Mouse (Mus musculus) T-helper 2 cell (primary cell): ENCODE data around the gene Gpr139.

Experiments
- in situ Hi-C: fragments of 300-600 bp; cut with MboI, MseI; formaldehyde crosslinking; loops from one replicate; pipeline ENCODE4 v1.15.1; 2025; ENCODE audit warnings: high pct_unique_total_duplicates

The Gpr139 gene

DNA sequence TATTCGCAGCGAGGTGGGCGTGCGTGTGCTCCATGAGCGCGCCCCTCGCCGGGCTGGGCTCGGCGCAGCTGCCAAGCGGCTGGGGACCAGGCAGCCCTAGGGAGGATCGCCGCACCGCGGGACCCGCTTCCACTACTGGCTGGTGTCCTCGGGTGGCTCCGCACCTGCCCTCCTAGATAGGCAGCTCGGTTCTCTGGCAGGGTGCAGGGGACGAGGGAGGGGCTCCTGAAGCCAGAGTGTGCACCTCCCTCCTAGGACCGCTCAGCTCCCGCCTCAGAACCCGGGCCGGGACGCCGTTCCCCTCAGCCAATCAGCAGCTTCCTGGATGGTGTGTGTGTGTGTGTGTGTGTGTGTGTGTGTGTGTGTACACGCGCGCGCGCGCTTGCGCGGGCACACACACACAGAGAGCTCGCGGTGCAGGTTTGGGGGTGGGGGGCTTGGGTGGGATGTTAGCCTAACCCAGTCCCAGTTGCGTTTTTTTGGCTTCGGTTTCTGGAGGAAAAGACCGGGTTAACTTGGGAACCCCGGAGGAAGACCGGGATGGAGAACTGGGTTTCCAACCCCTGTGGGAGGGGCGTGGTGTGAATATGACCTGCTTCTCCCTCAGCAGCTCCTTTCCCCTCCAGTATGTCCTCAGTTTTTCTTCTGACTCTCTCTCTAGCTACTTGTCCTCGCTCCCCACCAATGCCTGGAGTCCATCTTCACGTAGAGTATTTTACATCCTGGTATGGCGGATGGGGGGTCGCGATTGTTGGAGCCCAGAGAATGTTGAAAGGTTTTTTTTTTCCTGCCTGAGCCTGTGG, at the start of gene Gpr139:
Gene Gpr139 (minus strand): TSS at position 263 of the 803 bp plus-strand sequence.
- in situ Hi-C loops = loop anchor here (10.0 kb wide), 1 partner anchor 1270 kb away; no protein-coding TSS in a partner anchor

DNA sequence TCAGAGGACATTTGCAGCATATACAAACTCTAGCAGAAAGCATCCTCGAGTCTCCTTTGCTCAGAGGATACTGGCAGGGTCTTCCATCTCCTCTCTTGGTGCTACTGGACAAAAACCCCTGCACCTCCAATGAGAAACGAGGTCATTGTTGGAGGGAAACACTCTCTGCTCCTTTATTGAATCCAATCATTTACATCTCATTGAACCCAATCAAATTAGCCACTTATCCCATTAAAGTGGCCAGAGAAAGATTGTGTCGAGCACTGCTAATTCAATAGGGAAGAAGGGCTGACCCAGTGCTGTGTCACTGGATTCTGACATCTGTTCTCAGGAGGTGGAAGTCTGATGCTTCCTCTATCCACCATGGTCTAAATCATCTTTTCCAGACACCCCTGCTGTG, 46.6 kb upstream of the Gpr139 start:
- in situ Hi-C loops = no loop called here

DNA sequence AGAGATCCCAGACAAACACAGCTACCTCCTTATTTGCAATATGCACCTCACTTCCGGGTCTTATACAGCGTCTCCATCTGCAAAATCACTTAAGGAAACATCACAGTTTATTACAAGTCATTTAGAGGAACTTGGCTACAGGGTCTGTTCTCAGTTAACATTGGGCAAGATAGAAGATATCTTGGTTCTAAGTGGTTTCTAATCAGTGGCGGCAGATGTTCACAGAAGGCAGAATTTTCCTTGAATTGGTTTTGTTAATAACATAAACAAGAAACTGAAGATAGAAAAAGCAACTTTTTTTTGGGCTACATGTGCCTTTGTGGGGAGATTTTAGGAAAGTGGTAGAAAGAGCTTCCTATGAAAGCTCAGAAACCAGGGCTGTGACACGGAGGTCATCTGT, 38.3 kb upstream of the Gpr139 start:
- in situ Hi-C loops = no loop called here

- in situ Hi-C loops = no loop called here
Observed at GRCm38 (mm10) chr7:119219121-119219520, 34.7 kb upstream of the Gpr139 start.

- in situ Hi-C loops = no loop called here
Observed at GRCm38 (mm10) chr7:119207251-119207650, 22.8 kb upstream of the Gpr139 start.

DNA sequence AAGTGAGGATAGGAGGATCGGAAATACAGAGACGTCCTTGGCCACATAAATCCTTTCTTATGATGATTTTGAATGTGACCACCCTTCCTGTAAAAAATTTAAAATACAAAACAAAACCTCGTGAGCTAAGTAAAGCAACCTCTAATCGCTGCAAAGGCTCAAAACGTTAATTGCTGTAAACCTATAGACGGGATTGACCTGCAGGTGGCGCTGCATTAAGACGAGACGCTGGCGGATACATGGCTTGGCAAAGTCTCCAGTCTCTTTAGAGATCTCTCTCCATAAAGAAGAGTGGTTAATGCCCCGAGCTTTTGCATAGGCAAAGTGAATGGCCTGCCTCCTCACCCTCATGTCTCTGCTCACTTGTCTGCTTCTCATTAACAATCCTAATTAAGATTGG, 2.0 kb upstream of the Gpr139 start:
- in situ Hi-C loops = loop anchor here (10.0 kb wide), 1 partner anchor 1268 kb away; no protein-coding TSS in a partner anchor

- in situ Hi-C loops = loop anchor here (10.0 kb wide), 1 partner anchor 1269 kb away; no protein-coding TSS in a partner anchor
Observed at GRCm38 (mm10) chr7:119185181-119185940, 958 bp upstream of the Gpr139 start.

DNA sequence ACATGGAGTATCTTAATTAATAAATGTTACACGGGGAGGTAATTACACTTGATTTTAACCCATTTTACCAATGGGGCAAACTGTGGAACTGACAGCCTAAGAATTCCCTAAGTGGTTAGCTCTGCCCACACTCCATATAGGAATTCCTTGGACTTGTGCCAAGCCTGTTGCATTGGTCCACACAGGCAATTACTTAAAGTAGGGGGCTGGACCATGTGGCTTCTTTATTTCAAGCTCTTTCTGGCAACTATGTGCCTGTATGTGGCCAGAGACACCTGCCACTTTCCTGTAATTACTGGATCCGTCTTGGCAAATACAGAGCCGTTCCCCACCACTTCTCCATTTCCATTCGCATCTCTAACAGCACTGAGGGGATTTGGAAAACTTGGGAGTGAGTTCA, 3.4 kb downstream of the Gpr139 start:
- in situ Hi-C loops = loop anchor here (10.0 kb wide), 1 partner anchor 1274 kb away; no protein-coding TSS in a partner anchor

DNA sequence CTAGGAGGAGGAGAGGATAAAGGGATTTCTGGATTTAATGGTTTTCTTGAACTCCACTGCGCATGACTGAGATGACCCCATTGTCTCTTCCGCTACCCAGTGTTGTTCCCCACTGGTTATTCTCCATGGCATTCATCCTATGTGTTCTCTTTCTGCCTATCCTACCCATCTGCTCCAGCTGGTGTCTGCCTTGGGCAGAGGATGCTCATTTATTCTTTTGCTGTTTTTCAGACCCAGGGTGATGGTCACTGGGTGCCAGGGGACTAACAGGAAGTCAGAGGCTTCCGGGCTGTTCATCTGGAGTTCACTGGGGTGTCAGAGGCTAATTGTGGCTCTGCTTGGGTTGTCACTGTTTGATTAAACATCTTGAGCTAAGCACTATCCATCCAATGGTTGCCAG, 24.4 kb downstream of the Gpr139 start:
- in situ Hi-C loops = no loop called here

DNA sequence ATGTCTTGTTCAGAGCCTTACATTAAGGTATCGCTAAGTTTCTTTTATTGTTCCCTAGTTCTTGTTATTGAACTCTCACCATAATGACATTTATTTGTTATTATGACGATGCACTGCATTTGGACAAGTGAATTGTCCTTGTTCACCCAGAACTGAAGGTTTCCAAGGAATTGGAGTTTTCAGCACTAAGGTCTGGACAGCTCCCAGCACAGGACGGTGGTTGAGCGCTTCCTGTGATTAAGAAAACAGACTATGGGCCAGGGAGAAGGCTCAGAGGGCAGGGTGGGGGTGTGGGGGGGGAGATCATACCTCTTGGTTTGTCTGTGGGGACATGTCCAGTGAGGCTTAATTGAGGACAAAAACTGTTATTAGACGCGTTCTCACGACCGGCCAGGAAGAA, 72.6 kb downstream of the Gpr139 start:
- in situ Hi-C loops = no loop called here

DNA sequence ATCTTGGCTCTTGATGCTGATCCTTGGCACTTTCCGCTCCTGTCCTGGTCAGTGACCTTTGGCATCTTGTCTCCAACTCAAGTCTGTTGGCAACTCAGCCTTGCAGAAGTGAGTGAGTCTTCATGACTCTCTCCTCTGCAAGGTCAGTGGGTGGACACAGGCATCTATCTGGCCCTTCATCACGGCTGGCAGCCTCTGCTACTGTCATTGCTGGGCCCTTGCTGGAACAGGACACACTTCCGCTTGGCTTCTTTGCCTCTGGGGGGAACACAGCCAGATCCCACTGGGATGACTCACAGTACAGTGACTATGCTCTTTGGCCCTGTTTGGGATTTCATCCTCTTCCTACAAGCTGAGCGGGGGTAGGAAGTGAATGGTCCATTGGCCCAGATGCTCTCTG, 78.5 kb downstream of the Gpr139 start:
- in situ Hi-C loops = no loop called here

DNA sequence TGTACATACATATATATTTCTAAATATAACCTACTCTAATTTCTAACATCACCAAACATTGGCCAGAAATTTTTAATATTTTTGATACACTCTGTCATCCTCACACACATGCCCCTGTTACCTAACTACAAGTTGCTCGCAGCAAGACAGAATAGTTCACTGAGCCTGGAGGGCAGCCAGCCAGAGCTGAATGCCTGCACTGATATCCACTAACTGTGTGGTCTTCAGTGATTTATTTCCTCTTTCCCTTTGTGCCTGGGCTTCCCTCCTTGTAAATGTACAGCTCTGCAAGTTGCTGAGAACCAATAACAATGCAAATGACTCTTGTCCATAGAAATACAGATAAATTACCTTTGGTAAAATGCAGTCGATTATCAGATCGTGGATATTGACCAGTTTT, 87.8 kb downstream of the Gpr139 start:
- in situ Hi-C loops = no loop called here
